Mouse (Mus musculus): ENCODE measurements at regions not wholly inside any gene's neighbourhood (a gene's known extent, or its start where the extent isn't known, plus 50 kb on each side); places are given as distances from the start of the nearest gene placed in this dataset.

GRCm38 (mm10) chr3:147795116-147795515, 942.9 kb downstream of the Ttll7 start:
- Histone ChIP-seq H3K27ac (ENCODE audit: low read length) (no peak overlapping the region), H3K9ac (ENCODE audit: low read length) (no peak overlapping the region), H3K9me3 (replicated peaks; ENCODE audit: control insufficient read depth, low read length) (no peaks in the 10 kb centered on the region), H3K4me2 (ENCODE audit: low read depth, low read length) (no peak overlapping the region), H3K4me3 (replicated peaks; ENCODE audit: low read length) (no peak overlapping the region), H3K27me3 (ENCODE audit: control insufficient read depth, insufficient read depth, low read length) (no peaks in the 10 kb centered on the region), H3K36me3 (ENCODE audit: control insufficient read depth, insufficient read depth, low read length) (no peaks in the 10 kb centered on the region), H3K4me1 (ENCODE audit: control insufficient read depth, insufficient read depth, low read length) (no peaks in the 10 kb centered on the region)
- ATAC-seq (ENCODE audit: insufficient read depth, low FRiP score): no peak

DNA sequence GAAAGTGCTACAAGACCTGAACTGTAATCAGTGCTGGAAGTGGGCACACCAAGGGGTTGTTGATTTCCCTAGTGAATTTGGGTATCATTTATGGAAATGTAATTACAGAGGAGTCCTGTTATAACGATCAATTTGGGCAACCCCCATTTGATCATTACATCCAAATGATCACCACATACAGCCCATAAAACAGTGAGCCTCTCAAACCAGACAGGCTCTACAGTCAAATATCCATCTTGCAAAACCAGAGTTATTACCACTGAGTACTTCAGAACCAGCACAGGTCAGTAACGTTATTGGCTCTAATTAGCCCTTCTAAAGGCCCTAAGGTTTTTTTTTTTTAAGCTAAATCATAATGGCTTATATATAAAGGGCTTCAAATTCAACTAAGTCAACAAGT, 934.4 kb downstream of the Ttll7 start:
- 70% methylated on average over 2 of the region's 2 CpGs for WGBS
- ATAC-seq (ENCODE audit: insufficient read depth, low FRiP score): no peak

GRCm38 (mm10) chr3:147750842-147751191, 898.6 kb downstream of the Ttll7 start:
- H3K27me3 ChIP-seq (ENCODE audit: control insufficient read depth, insufficient read depth, low read length): no peaks in the 10 kb centered on the region
- 55% methylated on average over 1 of the region's 1 CpGs for WGBS
- no peaks in the 10 kb centered on the region for H3K4me1 ChIP-seq (ENCODE audit: control insufficient read depth, insufficient read depth, low read length)
- no peaks in the 10 kb centered on the region for H3K9me3 ChIP-seq (replicated peaks; ENCODE audit: control insufficient read depth, low read length)
- no peaks in the 10 kb centered on the region for H3K36me3 ChIP-seq (ENCODE audit: control insufficient read depth, insufficient read depth, low read length)
- H3K4me2 ChIP-seq (ENCODE audit: low read depth, low read length): no peak overlapping the region
- ATAC-seq (ENCODE audit: insufficient read depth, low FRiP score): no peak
- H3K4me3 ChIP-seq (replicated peaks; ENCODE audit: low read length): no peak overlapping the region
- no peak overlapping the region for H3K27ac ChIP-seq (ENCODE audit: low read length)
- no peak overlapping the region for H3K9ac ChIP-seq (ENCODE audit: low read length)

More for the DNA sequence above, 934.4 kb downstream of the Ttll7 start:
- H3K9ac ChIP-seq (ENCODE audit: low read length): no peak overlapping the region
- H3K4me3 ChIP-seq (replicated peaks; ENCODE audit: low read length): no peak overlapping the region
- H3K4me2 ChIP-seq (ENCODE audit: low read depth, low read length): no peak overlapping the region
- no peaks in the 10 kb centered on the region for H3K9me3 ChIP-seq (replicated peaks; ENCODE audit: control insufficient read depth, low read length)
- no peak overlapping the region for H3K27ac ChIP-seq (ENCODE audit: low read length)
- H3K27me3 ChIP-seq (ENCODE audit: control insufficient read depth, insufficient read depth, low read length): no peaks in the 10 kb centered on the region
- H3K4me1 ChIP-seq (ENCODE audit: control insufficient read depth, insufficient read depth, low read length): no peaks in the 10 kb centered on the region
- H3K36me3 ChIP-seq (ENCODE audit: control insufficient read depth, insufficient read depth, low read length): no peaks in the 10 kb centered on the region

- Histone ChIP-seq H3K4me2 (ENCODE audit: low read depth, low read length) (0 out of 2 replicates have a peak overlapping the region, but pooled peaks have one; percentile 15), H3K27ac (ENCODE audit: low read length) (0 out of 2 replicates have a peak overlapping the region, but pooled peaks have one; percentile 16), H3K4me1 (ENCODE audit: control insufficient read depth, insufficient read depth, low read length) (no peaks in the 10 kb centered on the region), H3K9ac (ENCODE audit: low read length) (no peak overlapping the region), H3K9me3 (replicated peaks; ENCODE audit: control insufficient read depth, low read length) (no peaks in the 10 kb centered on the region), H3K36me3 (ENCODE audit: control insufficient read depth, insufficient read depth, low read length) (no peaks in the 10 kb centered on the region), H3K27me3 (ENCODE audit: control insufficient read depth, insufficient read depth, low read length) (no peaks in the 10 kb centered on the region), H3K4me3 (replicated peaks; ENCODE audit: low read length) (no peak overlapping the region)
- ATAC-seq (ENCODE audit: insufficient read depth, low FRiP score): no peak
- WGBS: 63% methylated on average over 12 of the region's 12 CpGs
Observed at GRCm38 (mm10) chr3:147749939-147750841, 898.0 kb downstream of the Ttll7 start.

- Histone ChIP-seq H3K9me3 (replicated peaks; ENCODE audit: control insufficient read depth, low read length) (no peaks in the 10 kb centered on the region), H3K27ac (ENCODE audit: low read length) (no peak overlapping the region), H3K36me3 (ENCODE audit: control insufficient read depth, insufficient read depth, low read length) (no peaks in the 10 kb centered on the region), H3K4me2 (ENCODE audit: low read depth, low read length) (no peak overlapping the region), H3K4me1 (ENCODE audit: control insufficient read depth, insufficient read depth, low read length) (no peaks in the 10 kb centered on the region), H3K9ac (ENCODE audit: low read length) (no peak overlapping the region), H3K4me3 (replicated peaks; ENCODE audit: low read length) (no peak overlapping the region), H3K27me3 (ENCODE audit: control insufficient read depth, insufficient read depth, low read length) (no peaks in the 10 kb centered on the region)
- 83% methylated on average over 5 of the region's 5 CpGs for WGBS
- no peak for ATAC-seq (ENCODE audit: insufficient read depth, low FRiP score)
Observed at GRCm38 (mm10) chr3:147749442-147749841, 897.3 kb downstream of the Ttll7 start.

DNA sequence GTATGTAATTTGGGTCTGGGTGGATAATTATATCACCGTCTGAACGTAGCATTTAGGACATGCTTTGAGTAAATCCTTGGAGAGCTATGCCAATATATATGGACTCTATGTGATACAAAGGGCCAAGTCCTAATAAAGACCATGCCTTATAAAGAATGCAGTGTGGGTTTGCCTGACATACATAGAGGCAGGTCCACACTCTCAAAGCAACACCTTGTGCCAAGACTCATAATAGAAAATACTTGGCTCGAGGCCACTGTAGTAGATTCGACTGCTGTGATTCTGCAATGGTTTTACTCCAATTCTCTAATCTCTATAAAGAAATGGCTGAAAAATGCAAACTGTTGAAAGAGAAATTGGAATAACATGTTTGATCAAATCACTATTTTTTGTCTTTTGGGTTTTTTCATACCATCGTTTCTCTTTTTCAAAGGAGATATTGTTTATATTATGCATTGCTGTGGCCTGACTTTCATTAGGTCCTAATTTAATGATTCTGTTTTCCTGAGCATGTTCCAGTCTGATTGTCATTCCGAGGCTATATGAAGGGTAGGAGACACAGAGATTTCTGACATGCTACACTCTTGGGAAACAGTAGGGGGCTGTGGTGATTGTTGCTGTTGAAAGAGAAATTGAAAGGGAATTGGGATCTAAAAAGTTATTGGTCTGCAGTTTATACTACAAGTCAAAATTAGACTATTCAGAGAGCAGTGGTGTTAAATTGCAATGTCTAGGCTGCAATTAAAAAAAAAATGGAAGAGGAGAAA, 884.7 kb downstream of the Ttll7 start:
- Histone ChIP-seq H3K4me3 (replicated peaks; ENCODE audit: low read length) (no peak overlapping the region), H3K36me3 (ENCODE audit: control insufficient read depth, insufficient read depth, low read length) (no peaks in the 10 kb centered on the region), H3K27me3 (ENCODE audit: control insufficient read depth, insufficient read depth, low read length) (no peaks in the 10 kb centered on the region), H3K27ac (ENCODE audit: low read length) (no peak overlapping the region), H3K9ac (ENCODE audit: low read length) (no peak overlapping the region), H3K9me3 (replicated peaks; ENCODE audit: control insufficient read depth, low read length) (no peaks in the 10 kb centered on the region), H3K4me2 (ENCODE audit: low read depth, low read length) (no peak overlapping the region), H3K4me1 (ENCODE audit: control insufficient read depth, insufficient read depth, low read length) (no peaks in the 10 kb centered on the region)
- ATAC-seq (ENCODE audit: insufficient read depth, low FRiP score): no peak
- WGBS: 73% methylated on average over 6 of the region's 6 CpGs

GRCm38 (mm10) chr3:147716391-147716790, 864.2 kb downstream of the Ttll7 start:
- no peak overlapping the region for H3K4me2 ChIP-seq (ENCODE audit: low read depth, low read length)
- no peaks in the 10 kb centered on the region for H3K27me3 ChIP-seq (ENCODE audit: control insufficient read depth, insufficient read depth, low read length)
- H3K9ac ChIP-seq (ENCODE audit: low read length): no peak overlapping the region
- no peak for ATAC-seq (ENCODE audit: insufficient read depth, low FRiP score)
- 69% methylated on average over 4 of the region's 4 CpGs for WGBS
- no peaks in the 10 kb centered on the region for H3K4me1 ChIP-seq (ENCODE audit: control insufficient read depth, insufficient read depth, low read length)
- H3K4me3 ChIP-seq (replicated peaks; ENCODE audit: low read length): no peak overlapping the region
- H3K27ac ChIP-seq (ENCODE audit: low read length): no peak overlapping the region
- H3K9me3 ChIP-seq (replicated peaks; ENCODE audit: control insufficient read depth, low read length): no peaks in the 10 kb centered on the region
- H3K36me3 ChIP-seq (ENCODE audit: control insufficient read depth, insufficient read depth, low read length): no peaks in the 10 kb centered on the region

DNA sequence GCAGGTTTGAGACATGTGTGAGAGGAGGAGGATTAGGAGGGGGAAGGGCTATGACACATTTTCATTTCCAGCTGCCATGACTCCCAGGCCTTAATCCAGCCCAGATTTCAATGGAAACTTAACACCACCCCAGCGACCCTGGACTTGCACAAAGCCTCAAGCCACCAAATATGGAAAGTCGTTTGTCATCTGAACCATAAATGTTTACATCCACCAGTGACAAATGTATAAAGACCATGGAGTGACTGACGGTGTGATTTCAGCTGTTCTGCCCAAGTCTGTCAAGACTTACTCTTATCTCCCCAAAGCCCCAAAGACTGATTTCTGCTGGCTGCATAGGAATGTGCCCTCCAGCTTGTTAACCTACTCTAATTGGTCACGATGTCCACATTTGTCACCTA, 855.2 kb downstream of the Ttll7 start:
- 8% methylated on average over 4 of the region's 4 CpGs for WGBS
- Histone ChIP-seq H3K27ac (ENCODE audit: low read length) (no peak overlapping the region), H3K36me3 (ENCODE audit: control insufficient read depth, insufficient read depth, low read length) (no peaks in the 10 kb centered on the region), H3K9ac (ENCODE audit: low read length) (no peak overlapping the region), H3K4me3 (replicated peaks; ENCODE audit: low read length) (no peak overlapping the region), H3K4me2 (ENCODE audit: low read depth, low read length) (0 out of 2 replicates have a peak overlapping the region, but pooled peaks have one; percentile 2), H3K27me3 (ENCODE audit: control insufficient read depth, insufficient read depth, low read length) (no peaks in the 10 kb centered on the region), H3K9me3 (replicated peaks; ENCODE audit: control insufficient read depth, low read length) (no peaks in the 10 kb centered on the region), H3K4me1 (ENCODE audit: control insufficient read depth, insufficient read depth, low read length) (peaks cover 7% of the 10 kb centered on the region; the same call in 1 of the 2 replicates)
- peak; percentile 44; the same call in 1 of the 2 replicates for ATAC-seq (ENCODE audit: insufficient read depth, low FRiP score)

GRCm38 (mm10) chr3:147683730-147684129, 831.6 kb downstream of the Ttll7 start:
- Histone ChIP-seq H3K27ac (ENCODE audit: low read length) (no peak overlapping the region), H3K27me3 (ENCODE audit: control insufficient read depth, insufficient read depth, low read length) (no peaks in the 10 kb centered on the region), H3K36me3 (ENCODE audit: control insufficient read depth, insufficient read depth, low read length) (no peaks in the 10 kb centered on the region), H3K4me1 (ENCODE audit: control insufficient read depth, insufficient read depth, low read length) (no peaks in the 10 kb centered on the region), H3K9me3 (replicated peaks; ENCODE audit: control insufficient read depth, low read length) (no peaks in the 10 kb centered on the region), H3K9ac (ENCODE audit: low read length) (no peak overlapping the region), H3K4me3 (replicated peaks; ENCODE audit: low read length) (no peak overlapping the region), H3K4me2 (ENCODE audit: low read depth, low read length) (no peak overlapping the region)
- ATAC-seq (ENCODE audit: insufficient read depth, low FRiP score): no peak
- 82% methylated on average over 2 of the region's 2 CpGs for WGBS
